Comparison of ENCODE assay signal across 9 mouse cellular contexts in genomic region chr13:112365762-112366161, GRCm38 (mm10).
DNase-seq lines count a peak whose midpoint lies in the region.
"Had no signal": no experiment of that assay in that cellular context is flagged by ENCODE, and none has a peak within 500 bp of the region (broad histone marks: within the 10 kb centered on the region; RNA-seq: fewer than 3 reads in every experiment).

No protein-coding gene starts in this region.

- peak; percentile 34 to 45 for DNase-seq in spleen, postnatal 36 days (ENCODE audit: low spot score in 2 of 2)
- DNase-seq in spleen, adult 12 weeks (ENCODE audit: low spot score): no peak
- peak; percentile 24 for DNase-seq in c-Kit-positive CD71-negative TER-119-negative erythroid progenitor cells, embryonic 14.5 days (ENCODE audit: low read depth)
- peak; percentile 48 to 54 for DNase-seq in heart, postnatal 14 days
- peak; percentile 28 for DNase-seq in naive thymus-derived CD4-positive, alpha-beta T cell, adult 2 months (ENCODE audit: low read depth)
- DNase-seq in left cerebral cortex, adult 11 months (ENCODE audit: low spot score): no peak
- no peak for DNase-seq in layer of hippocampus, adult 9-10 months (ENCODE audit: low spot score)
- DNase-seq in right cerebral cortex, adult 18-20 months: no peak
- DNase-seq: cerebellum, postnatal 14 days had no signal

- intact Hi-C loops in heart, postnatal 14 days (cut with DNase I): no loop called here

Comparison
In these comparisons a context has a peak if more than half of its experiments do, and no peak if none do; other contexts are left out.
1. DNase-seq: peak in spleen, postnatal 36 days (2 of 2), c-Kit-positive CD71-negative TER-119-negative erythroid progenitor cells, embryonic 14.5 days (single experiment), heart, postnatal 14 days (2 of 2) and naive thymus-derived CD4-positive, alpha-beta T cell, adult 2 months (single experiment); none in spleen, adult 12 weeks (single experiment), left cerebral cortex, adult 11 months (single experiment), layer of hippocampus, adult 9-10 months (single experiment) and right cerebral cortex, adult 18-20 months (single experiment).